ENCODE assay signal across 31 mouse cellular contexts in the genomic region with DNA sequence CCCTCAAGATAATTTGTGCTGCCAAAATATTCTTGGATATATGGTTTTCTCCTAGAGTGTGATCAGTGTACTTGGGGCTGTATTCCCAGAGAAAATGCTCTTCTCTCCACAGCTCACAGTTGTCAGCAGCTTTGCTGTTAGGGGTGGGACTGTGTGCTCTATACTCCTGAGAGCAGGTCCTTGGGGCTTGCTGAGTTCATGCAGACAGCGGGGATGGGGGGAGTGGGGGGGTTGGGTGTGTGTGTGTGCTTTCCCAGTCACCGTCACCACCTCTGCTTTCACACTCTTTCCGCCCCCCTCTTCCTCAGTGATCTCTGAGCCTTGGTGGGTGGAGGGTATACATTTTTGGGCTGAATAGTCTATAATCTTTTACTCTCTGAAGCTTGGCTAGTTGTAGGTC. TPM values are rescaled to one million over a fixed set of nuclear protein-coding genes. Genes with fewer than 3 reads are reported as not detected.
DNase-seq lines count a peak whose midpoint lies in the region; ATAC-seq and TF ChIP-seq lines count a peak whose summit lies in the region.
"Had no signal": no experiment of that assay in that cellular context is flagged by ENCODE, and none has a peak within 500 bp of the region (broad histone marks: within the 10 kb centered on the region; RNA-seq: fewer than 3 reads in every experiment).

No protein-coding gene starts in this region.

- H3K9ac ChIP-seq in neural tube, embryonic 14.5 days (replicated peaks; ENCODE audit: low read depth, low read length), result no peak overlapping the region
- H3K9ac ChIP-seq in neural tube, embryonic 15.5 days (replicated peaks), result no peak overlapping the region
- H3K9ac ChIP-seq: forebrain, embryonic 15.5 days; heart, embryonic 15.5 days; hindbrain, embryonic 13.5 days; kidney, embryonic 15.5 days; limb, embryonic 13.5 days; lung, embryonic 15.5 days; midbrain, embryonic 15.5 days had no signal

- peak overlapping the region; percentile 20; the same call in 1 of the 2 replicates for H3K27ac ChIP-seq in gastrocnemius, adult 2 months
- no peak overlapping the region for H3K27ac ChIP-seq in neural tube, embryonic 14.5 days (ENCODE audit: low read depth, low read length)
- no peak overlapping the region for H3K27ac ChIP-seq in neural tube, embryonic 15.5 days (replicated peaks)
- H3K27ac ChIP-seq: forebrain, embryonic 15.5 days; heart, embryonic 15.5 days; hindbrain, embryonic 13.5 days; kidney, embryonic 15.5 days; left cerebral cortex, adult 2 months; limb, embryonic 13.5 days; lung, embryonic 15.5 days; midbrain, embryonic 10.5 days; midbrain, embryonic 15.5 days had no signal

- no peaks in the 10 kb centered on the region for H3K36me3 ChIP-seq in neural tube, embryonic 14.5 days (ENCODE audit: control insufficient read depth, insufficient read depth, low read length)
- H3K36me3 ChIP-seq in neural tube, embryonic 15.5 days, result no peaks in the 10 kb centered on the region
- H3K36me3 ChIP-seq: forebrain, embryonic 15.5 days; heart, embryonic 15.5 days; hindbrain, embryonic 13.5 days; kidney, embryonic 15.5 days; lung, embryonic 15.5 days; midbrain, embryonic 15.5 days had no signal

- TF ChIP-seq CTCF in gastrocnemius, adult 2 months (IDR thresholded peaks at IDR 0.05), result no peak

- H3K27me3 ChIP-seq in neural tube, embryonic 14.5 days (ENCODE audit: control insufficient read depth, insufficient read depth, low read length), result no peaks in the 10 kb centered on the region
- H3K27me3 ChIP-seq in neural tube, embryonic 15.5 days (replicated peaks), result no peaks in the 10 kb centered on the region
- H3K27me3 ChIP-seq: CH12.LX; forebrain, embryonic 15.5 days; heart, embryonic 15.5 days; hindbrain, embryonic 13.5 days; kidney, embryonic 15.5 days; limb, embryonic 13.5 days; lung, embryonic 15.5 days; midbrain, embryonic 15.5 days had no signal

- intact Hi-C loops in gastrocnemius, adult 2 months (cut with DNase I), result no loop called here

- no peaks in the 10 kb centered on the region for H3K9me3 ChIP-seq in neural tube, embryonic 14.5 days (ENCODE audit: control insufficient read depth, low read length)
- no peaks in the 10 kb centered on the region for H3K9me3 ChIP-seq in neural tube, embryonic 15.5 days (replicated peaks)
- H3K9me3 ChIP-seq: forebrain, embryonic 15.5 days; heart, embryonic 15.5 days; hindbrain, embryonic 13.5 days; kidney, embryonic 15.5 days; limb, embryonic 13.5 days; lung, embryonic 15.5 days; midbrain, embryonic 10.5 days; midbrain, embryonic 15.5 days had no signal

- 81% methylated on average over 3 of the region's 3 CpGs for WGBS in neural tube, embryonic 14.5 days
- 85% methylated on average over 3 of the region's 3 CpGs for WGBS in neural tube, embryonic 15.5 days

- no peak overlapping the region for H3K4me2 ChIP-seq in neural tube, embryonic 14.5 days (ENCODE audit: low read depth, low read length)
- no peak overlapping the region for H3K4me2 ChIP-seq in neural tube, embryonic 15.5 days
- H3K4me2 ChIP-seq: forebrain, embryonic 15.5 days; heart, embryonic 15.5 days; hindbrain, embryonic 13.5 days; kidney, embryonic 15.5 days; limb, embryonic 13.5 days; liver, embryonic 11.5 days; lung, embryonic 15.5 days; midbrain, embryonic 15.5 days had no signal

- H3K4me1 ChIP-seq in neural tube, embryonic 14.5 days (ENCODE audit: control insufficient read depth, insufficient read depth, low read length), result no peaks in the 10 kb centered on the region
- H3K4me1 ChIP-seq in neural tube, embryonic 15.5 days, result no peaks in the 10 kb centered on the region
- H3K4me1 ChIP-seq: forebrain, embryonic 15.5 days; hindbrain, embryonic 13.5 days; midbrain, embryonic 15.5 days had no signal

- 0 out of 2 replicates have a peak, but pooled peaks have one; percentile 24 for ATAC-seq in neural tube, embryonic 14.5 days (ENCODE audit: low read depth)
- ATAC-seq in neural tube, embryonic 15.5 days (ENCODE audit: low FRiP score), result no peak
- peak; percentile 17 for ATAC-seq in activated CD4-positive, CD25-positive, alpha-beta regulatory T cell, adult 4 months
- no peak for ATAC-seq in monocyte, adult 5-6 weeks (replicated peaks; ENCODE audit: insufficient number of reproducible peaks, low FRiP score, low TSS enrichment, poor library complexity, severe bottlenecking)
- ATAC-seq: forebrain, embryonic 15.5 days; midbrain, embryonic 15.5 days had no signal

- no peak for DNase-seq in gastrocnemius, adult 2 months
- DNase-seq in gastrocnemius, adult 18-20 months (ENCODE audit: low spot score), result no peak
- no peak for DNase-seq in urinary bladder, adult 2 months (ENCODE audit: low spot score)
- DNase-seq: adrenal gland, postnatal 10 days; cerebellum, adult 11 months; cerebellum, adult 9-10 months; cerebellum, postnatal 36 days; gastrocnemius, postnatal 14 days; heart, postnatal 36 days; kidney, adult 18-20 months; kidney, postnatal 25 days; right cerebral cortex, postnatal 25 days; spleen, adult 18-20 months had no signal

- no peak overlapping the region for H3K4me3 ChIP-seq in gastrocnemius, adult 2 months
- no peak overlapping the region for H3K4me3 ChIP-seq in neural tube, embryonic 14.5 days (ENCODE audit: low read depth, low read length)
- no peak overlapping the region for H3K4me3 ChIP-seq in neural tube, embryonic 15.5 days (replicated peaks)
- H3K4me3 ChIP-seq: forebrain, embryonic 15.5 days; heart, embryonic 15.5 days; hindbrain, embryonic 13.5 days; kidney, embryonic 15.5 days; left cerebral cortex, adult 2 months; limb, embryonic 13.5 days; lung, embryonic 15.5 days; midbrain, embryonic 10.5 days; midbrain, embryonic 15.5 days had no signal

RNA-seq across cellular contexts. Expression of a gene that starts 16.5 kb away (rescaled TPM):
- total RNA-seq in gastrocnemius, adult 2 months (2021), result not detected
- total RNA-seq in gastrocnemius, adult 18-20 months (2021), result not detected
- 0.54 TPM in 1 of 2 replicates, not detected in the other for polyA plus RNA-seq in neural tube, embryonic 14.5 days (2014; fragmentation: Nextera tagmentation; extraction: Ambion mirVana)
- polyA plus RNA-seq in neural tube, embryonic 15.5 days (2015; fragmentation: Nextera tagmentation; extraction: Ambion mirVana), result 1.7 TPM in 1 of 2 replicates, not detected in the other
- 10 to 100 TPM; 83.8 to 86.0 TPM for polyA plus RNA-seq in activated CD4-positive, CD25-positive, alpha-beta regulatory T cell, adult 4 months (2017; shearing (Covaris generic))
- polyA plus RNA-seq in urinary bladder, adult 2 months (2012; rRNA removed), result 0.40 and 0.71 TPM in 2 replicates
- total RNA-seq in monocyte, adult 5-6 weeks (2017), result 31.4 to 45.9 TPM (median 34.6 TPM) in 3 replicates
- total RNA-seq: gastrocnemius, postnatal 14 days; layer of hippocampus, adult 18-20 months; layer of hippocampus, postnatal 10 days; left cerebral cortex, adult 2 months; left cerebral cortex, postnatal 25 days had no signal
- polyA plus RNA-seq: liver, embryonic 11.5 days had no signal

RNA-seq across cellular contexts. Expression of a gene that starts 20.7 kb away (rescaled TPM):
- 10 to 100 TPM; 31.5 to 35.8 TPM for total RNA-seq in gastrocnemius, adult 2 months (2021)
- total RNA-seq in gastrocnemius, adult 18-20 months (2021), result 10 to 100 TPM; 25.5 to 32.9 TPM
- polyA plus RNA-seq in neural tube, embryonic 14.5 days (2014; fragmentation: Nextera tagmentation; extraction: Ambion mirVana), result 48.7 and 59.9 TPM in 2 replicates
- polyA plus RNA-seq in neural tube, embryonic 15.5 days (2015; fragmentation: Nextera tagmentation; extraction: Ambion mirVana), result 47.0 and 53.8 TPM in 2 replicates
- polyA plus RNA-seq in activated CD4-positive, CD25-positive, alpha-beta regulatory T cell, adult 4 months (2017; shearing (Covaris generic)), result 10 to 100 TPM; 62.5 to 75.1 TPM
- 32.3 and 33.1 TPM in 2 replicates for polyA plus RNA-seq in urinary bladder, adult 2 months (2012; rRNA removed)
- total RNA-seq in monocyte, adult 5-6 weeks (2017), result 25.2 to 53.9 TPM (median 36.5 TPM) in 3 replicates

Comparison
In these comparisons a context has a peak if more than half of its experiments do, and no peak if none do; other contexts are left out.
1. ATAC-seq: peak in neural tube, embryonic 14.5 days (single experiment) and activated CD4-positive, CD25-positive, alpha-beta regulatory T cell, adult 4 months (single experiment); none in neural tube, embryonic 15.5 days (single experiment) and monocyte, adult 5-6 weeks (single experiment).
2. RNA of a gene that starts 16.5 kb away (polyA plus RNA-seq): 83.8 to 86.0 TPM in activated CD4-positive, CD25-positive, alpha-beta regulatory T cell, adult 4 months; 0.54 TPM in neural tube, embryonic 14.5 days, 0.40 to 0.71 TPM in urinary bladder, adult 2 months and 1.7 TPM in neural tube, embryonic 15.5 days; every median in the first group is over 10 times any median in the second.